Mouse (Mus musculus) cerebellum, postnatal 36 days (tissue): ENCODE results near the gene St7.

Source experiments
- DNase-seq, 2 experiments: peaks; one replicate each; pipeline ENCODE4 v3.0.0; 2021 to 2022; ENCODE audit warnings: mixed read lengths in 2 of 2

The St7 gene

GRCm38 (mm10) chr6:17968467-17969144, 275.9 kb downstream of the St7 start:
- no peak for DNase-seq

GRCm38 (mm10) chr6:17969815-17970214, 277.1 kb downstream of the St7 start:
- no peak for DNase-seq

- no peak for DNase-seq
Observed at GRCm38 (mm10) chr6:17971393-17971792, 278.7 kb downstream of the St7 start.

- DNase-seq = no peak
Observed at GRCm38 (mm10) chr6:17974416-17974815, 281.7 kb downstream of the St7 start.

GRCm38 (mm10) chr6:17977165-17977564, 284.4 kb downstream of the St7 start:
- DNase-seq = no peak

- no peak for DNase-seq
Observed at GRCm38 (mm10) chr6:17978324-17978723, 285.6 kb downstream of the St7 start.

- no peak for DNase-seq
Observed at GRCm38 (mm10) chr6:17978881-17979280, 286.1 kb downstream of the St7 start.

- DNase-seq = no peak
Observed at GRCm38 (mm10) chr6:17979361-17979760, 286.6 kb downstream of the St7 start.

GRCm38 (mm10) chr6:17990173-17991028, 297.7 kb downstream of the St7 start:
- no peak for DNase-seq

GRCm38 (mm10) chr6:17991625-17992024, 298.9 kb downstream of the St7 start:
- DNase-seq = peak; percentile 4
